Mouse (Mus musculus): ENCODE measurements around the gene Gfra1.

DNA sequence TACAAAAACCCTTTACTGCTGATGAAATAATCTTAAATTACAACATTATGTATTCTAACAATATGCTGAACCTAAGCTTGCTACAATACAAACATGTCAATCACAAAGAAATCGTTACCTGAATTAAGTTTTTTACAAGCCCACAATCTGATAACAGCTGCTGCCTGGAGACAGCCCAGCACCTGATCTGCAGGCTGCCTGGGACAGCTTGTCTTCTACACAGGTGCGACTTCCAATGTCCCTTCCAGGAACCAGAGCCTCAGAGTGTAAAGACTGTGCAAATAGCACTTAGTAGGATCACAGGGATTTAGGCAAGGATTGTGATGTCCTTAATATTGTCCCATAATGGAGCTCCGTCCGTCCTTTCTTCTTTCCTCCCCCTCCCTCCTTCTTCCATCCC, 204.0 kb downstream of the Gfra1 start:
- TF ChIP-seq CTCF (IDR thresholded peaks at IDR 0.05; ENCODE audit: low read depth, low read length) (no peak), POLR2A (IDR thresholded peaks at IDR 0.05; ENCODE audit: borderline replicate concordance, low read depth, low read length) (no peak)

All from bone marrow macrophage, adult 2 months (primary cell).